Mouse (Mus musculus): ENCODE measurements at regions not wholly inside any gene's neighbourhood (a gene's known extent, or its start where the extent isn't known, plus 50 kb on each side); places are given as distances from the start of the nearest gene placed in this dataset.

- POLR2A ChIA-PET = interaction anchor here in 1 of 4 experiments (0.6 kb wide), 1 partner anchor 22 kb away, joined by 3 read pairs; no protein-coding TSS in a partner anchor
- CTCF ChIA-PET = no interaction called here
Measured at GRCm38 (mm10) chr2:99558070-99558611, 891.0 kb upstream of the Gm10800 start.

Measured in embryonic stem cell, embryonic (primary cell).